Comparison of ENCODE assay signal across 9 mouse cellular contexts in the genomic region with DNA sequence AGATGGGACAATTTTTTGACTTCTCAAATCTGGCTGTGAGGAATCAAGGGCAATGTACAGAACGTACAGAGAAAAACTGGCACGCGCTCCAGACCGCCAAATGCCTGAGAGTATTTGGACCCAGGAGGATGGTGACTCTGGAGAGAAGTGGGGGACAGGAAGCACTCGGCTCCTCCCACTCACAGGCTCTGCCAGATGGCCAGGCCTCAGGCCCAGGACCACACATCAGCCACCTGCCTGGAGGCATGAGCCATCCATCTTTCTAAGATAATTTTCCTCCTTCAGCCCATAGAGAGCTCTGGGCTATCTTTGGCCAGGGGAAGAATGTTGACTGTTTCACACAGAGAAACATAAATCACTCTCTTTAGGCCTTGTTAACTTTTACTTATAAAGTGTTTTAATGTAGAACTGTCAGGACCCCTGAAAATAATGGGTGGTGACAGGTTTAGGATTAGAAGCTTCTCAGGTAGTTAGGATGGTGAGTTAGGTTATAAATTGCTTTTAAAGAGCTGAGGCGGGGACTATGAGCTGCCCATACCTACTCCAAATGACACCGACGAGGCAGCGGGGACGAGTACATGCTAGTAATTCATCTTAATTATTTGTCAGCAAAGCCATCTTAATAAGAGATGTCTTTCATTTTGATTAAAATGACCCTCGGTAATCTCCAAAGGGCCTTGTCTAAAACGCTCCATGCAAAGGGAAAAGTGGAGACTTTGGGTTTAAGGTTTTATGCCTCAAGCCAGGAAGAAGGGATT.
DNase-seq lines count a peak whose midpoint lies in the region; ATAC-seq lines count a peak whose summit lies in the region.
"Had no signal": no experiment of that assay in that cellular context is flagged by ENCODE, and none has a peak within 500 bp of the region (broad histone marks: within the 10 kb centered on the region; RNA-seq: fewer than 3 reads in every experiment).

No protein-coding gene starts in this region.

- no peak overlapping the region for H3K4me2 ChIP-seq in hindbrain, embryonic 14.5 days (replicated peaks)
- H3K4me2 ChIP-seq in hindbrain, embryonic 13.5 days = no peak overlapping the region

- no peaks in the 10 kb centered on the region for H3K36me3 ChIP-seq in hindbrain, embryonic 10.5 days
- H3K36me3 ChIP-seq in hindbrain, embryonic 14.5 days (replicated peaks; ENCODE audit: control insufficient read depth, insufficient read depth) = no peaks in the 10 kb centered on the region
- no peaks in the 10 kb centered on the region for H3K36me3 ChIP-seq in hindbrain, embryonic 13.5 days

- 82% methylated on average over 12 of the region's 12 CpGs for WGBS in hindbrain, embryonic 10.5 days
- 61% methylated on average over 12 of the region's 12 CpGs for WGBS in hindbrain, embryonic 14.5 days
- 56% methylated on average over 12 of the region's 12 CpGs for WGBS in hindbrain, embryonic 13.5 days

- DNase-seq in hindbrain, embryonic 10.5 days (ENCODE audit: low spot score) = peak; percentile 17
- DNase-seq in hindbrain, embryonic 14.5 days (ENCODE audit: low spot score) = no peak
- DNase-seq in 3T3-L1 (ENCODE audit: low read depth, low spot score) = peak; percentile 23
- DNase-seq in cerebellum, adult 9-10 months = peak; percentile 64
- no peak for DNase-seq in gastrocnemius, postnatal 10 days

- no peak overlapping the region for H3K4me3 ChIP-seq in hindbrain, embryonic 10.5 days
- no peak overlapping the region for H3K4me3 ChIP-seq in hindbrain, embryonic 14.5 days (replicated peaks; ENCODE audit: low read length)
- no peak overlapping the region for H3K4me3 ChIP-seq in hindbrain, embryonic 13.5 days
- H3K4me3 ChIP-seq: megakaryocyte, embryonic 14.5 days had no signal

- H3K27me3 ChIP-seq in hindbrain, embryonic 10.5 days (ENCODE audit: insufficient read depth, poor library complexity, severe bottlenecking) = no peaks in the 10 kb centered on the region
- no peaks in the 10 kb centered on the region for H3K27me3 ChIP-seq in hindbrain, embryonic 14.5 days (ENCODE audit: control insufficient read depth, insufficient read depth, low read length)
- no peaks in the 10 kb centered on the region for H3K27me3 ChIP-seq in hindbrain, embryonic 13.5 days
- H3K27me3 ChIP-seq: megakaryocyte, embryonic 14.5 days had no signal

- no peaks in the 10 kb centered on the region for H3K9me3 ChIP-seq in hindbrain, embryonic 10.5 days
- no peaks in the 10 kb centered on the region for H3K9me3 ChIP-seq in hindbrain, embryonic 14.5 days (ENCODE audit: control insufficient read depth, low read length)
- H3K9me3 ChIP-seq in hindbrain, embryonic 13.5 days = no peaks in the 10 kb centered on the region
- H3K9me3 ChIP-seq: megakaryocyte, embryonic 14.5 days had no signal

- H3K9ac ChIP-seq in hindbrain, embryonic 14.5 days = no peak overlapping the region
- no peak overlapping the region for H3K9ac ChIP-seq in hindbrain, embryonic 13.5 days

- ATAC-seq in hindbrain, embryonic 14.5 days (ENCODE audit: low FRiP score) = no peak
- peak; percentile 54; the same call in 1 of the 2 replicates for ATAC-seq in hindbrain, embryonic 13.5 days (ENCODE audit: low FRiP score)
- no peak for ATAC-seq in megakaryocyte-erythroid progenitor cell, adult 5-6 weeks (replicated peaks; ENCODE audit: low FRiP score, low TSS enrichment, poor library complexity, severe bottlenecking)
- no peak for ATAC-seq in megakaryocyte progenitor cell, adult 5-6 weeks (replicated peaks; ENCODE audit: poor library complexity)

- peak overlapping the region; percentile 40; the same call in 1 of the 2 replicates for H3K27ac ChIP-seq in hindbrain, embryonic 10.5 days
- H3K27ac ChIP-seq in hindbrain, embryonic 14.5 days = no peak overlapping the region
- H3K27ac ChIP-seq in hindbrain, embryonic 13.5 days = no peak overlapping the region

- peaks cover 29% of the 10 kb centered on the region for H3K4me1 ChIP-seq in hindbrain, embryonic 10.5 days (replicated peaks)
- H3K4me1 ChIP-seq in hindbrain, embryonic 14.5 days (replicated peaks; ENCODE audit: control insufficient read depth, insufficient read depth, low read length) = peaks cover 14% of the 10 kb centered on the region
- peaks cover 33% of the 10 kb centered on the region for H3K4me1 ChIP-seq in hindbrain, embryonic 13.5 days (replicated peaks)
- H3K4me1 ChIP-seq: megakaryocyte, embryonic 14.5 days had no signal

Comparison
In these comparisons a context has a peak if more than half of its experiments do, and no peak if none do; other contexts are left out.
1. DNase-seq: peak in hindbrain, embryonic 10.5 days (single experiment), 3T3-L1 (single experiment) and cerebellum, adult 9-10 months (single experiment); none in hindbrain, embryonic 14.5 days (single experiment) and gastrocnemius, postnatal 10 days (single experiment).